Mouse (Mus musculus) lung, postnatal 0 days (tissue): ENCODE results near the gene Eps15l1. TPM values are rescaled to one million over a fixed set of nuclear protein-coding genes. Genes with fewer than 3 reads are reported as not detected.

ENCODE experiments used
- ATAC-seq: fragments of 200-750 bp; cut with Nextera tagmentation; 2 replicates; pipeline ENCODE4 v1.8.0; 2017; ENCODE audit warnings: moderate library complexity
- DNase-seq: peaks from one replicate; pipeline ENCODE4 v3.0.0-alpha.2; 2016; ENCODE audit warnings: low spot score
- H3K27ac ChIP-seq: fragments of 300-500 bp; sonication (generic); 2 replicates; pipeline ENCODE4 v1.5.1; 2014; ENCODE audit warnings: antibody characterized with exemption, mild to moderate bottlenecking, low read length, mixed read lengths
- H3K27me3 ChIP-seq: fragments of 300-500 bp; sonication (generic); replicated peaks from 2 replicates; pipeline ENCODE4 v1.6.1; 2014; ENCODE audit warnings: low read length, mixed read lengths; ENCODE audit not compliant: insufficient read depth
- H3K36me3 ChIP-seq: fragments of 300-500 bp; sonication (generic); 2 replicates; pipeline ENCODE4 v1.6.1; 2014; ENCODE audit warnings: low read length, mixed read lengths; ENCODE audit not compliant: insufficient read depth
- H3K4me1 ChIP-seq: fragments of 300-500 bp; sonication (generic); 2 replicates; pipeline ENCODE4 v1.6.1; 2014; ENCODE audit warnings: antibody characterized with exemption, low read depth, low read length, mixed read lengths; ENCODE audit not compliant: insufficient read depth
- H3K4me2 ChIP-seq: fragments of 300-500 bp; sonication (generic); replicated peaks from 2 replicates; pipeline ENCODE4 v1.6.1; 2014; ENCODE audit warnings: low read depth, mild to moderate bottlenecking, low read length, moderate library complexity, mixed read lengths
- H3K4me3 ChIP-seq: fragments of 300-500 bp; sonication (generic); 2 replicates; pipeline ENCODE4 v1.5.1; 2014; ENCODE audit warnings: low read depth, low read length
- H3K9ac ChIP-seq: fragments of 300-500 bp; sonication (generic); replicated peaks from 2 replicates; pipeline ENCODE4 v1.6.1; 2014; ENCODE audit warnings: low read depth, mild to moderate bottlenecking
- H3K9me3 ChIP-seq: fragments of 300-500 bp; sonication (generic); 2 replicates; pipeline ENCODE4 v1.6.1; 2016; ENCODE audit warnings: low read length, mixed read lengths
- CTCF ChIP-seq: IDR thresholded peaks from 2 replicates; pipeline ENCODE4 v1.5.1; 2016; ENCODE audit warnings: antibody characterized with exemption, mild to moderate bottlenecking
- EP300 ChIP-seq: IDR thresholded peaks from 2 replicates; pipeline ENCODE4 v1.6.1; 2016; ENCODE audit warnings: antibody characterized with exemption, mild to moderate bottlenecking, control low read depth
- WGBS: fragments of 180-500 bp; shearing (Covaris S2); extraction: QIAGEN DNeasy Blood & Tissue Kit; methylation state at CpG from one replicate; pipeline ENCODE4 v1.1.7; 2014; 5-methylcytosine and 5-hydroxymethylcytosine counted together
- polyA plus RNA-seq: library from polyadenylated mRNA; unstranded; fragments of >200 nt; fragmentation: Nextera tagmentation; extraction: Ambion mirVana; gene quantifications from 2 replicates; pipeline ENCODE4 v1.2.1, GENCODE M21; 2015

The Eps15l1 gene
- polyA plus RNA-seq, 1 experiment from 2014 or later = 25.6 TPM

GRCm38 (mm10) chr8:72371356-72371755 lies 49.9 kb downstream of the Eps15l1 start:
- no peaks in the 10 kb centered on the region for H3K9me3 ChIP-seq
- no peak for ATAC-seq
- peaks cover 30% of the 10 kb centered on the region for H3K36me3 ChIP-seq
- no peak overlapping the region for H3K27ac ChIP-seq
- WGBS = 98% methylated on average over 3 of the region's 3 CpGs
- no peak for TF ChIP-seq EP300
- TF ChIP-seq CTCF = no peak
- no peaks in the 10 kb centered on the region for H3K27me3 ChIP-seq
- H3K4me3 ChIP-seq = no peak overlapping the region
- DNase-seq = no peak
- no peaks in the 10 kb centered on the region for H3K4me1 ChIP-seq
- no peak overlapping the region for H3K9ac ChIP-seq
- H3K4me2 ChIP-seq = no peak overlapping the region

GRCm38 (mm10) chr8:72366435-72366834 lies 54.8 kb downstream of the Eps15l1 start:
- TF ChIP-seq CTCF (no peak), EP300 (no peak)
- no peak overlapping the region for H3K4me2 ChIP-seq
- peaks cover 32% of the 10 kb centered on the region for H3K36me3 ChIP-seq
- no peak overlapping the region for H3K9ac ChIP-seq
- H3K9me3 ChIP-seq = no peaks in the 10 kb centered on the region
- H3K4me3 ChIP-seq = no peak overlapping the region
- WGBS = 90% methylated on average over 2 of the region's 2 CpGs
- H3K27ac ChIP-seq = no peak overlapping the region
- no peaks in the 10 kb centered on the region for H3K4me1 ChIP-seq
- DNase-seq (no peak), ATAC-seq (no peak)
- H3K27me3 ChIP-seq = no peaks in the 10 kb centered on the region

- Histone ChIP-seq H3K9ac (no peak overlapping the region), H3K27me3 (no peaks in the 10 kb centered on the region), H3K36me3 (peaks cover 32% of the 10 kb centered on the region), H3K4me3 (no peak overlapping the region), H3K4me2 (no peak overlapping the region), H3K27ac (no peak overlapping the region), H3K9me3 (no peaks in the 10 kb centered on the region), H3K4me1 (no peaks in the 10 kb centered on the region)
- DNase-seq (peak; percentile 88), ATAC-seq (peak; percentile 83)
- peak; percentile 99 for TF ChIP-seq CTCF
- TF ChIP-seq EP300 = no peak
- 4% methylated on average over 3 of the region's 3 CpGs for WGBS
Measured at GRCm38 (mm10) chr8:72365826-72366225, 55.4 kb downstream of the Eps15l1 start.

GRCm38 (mm10) chr8:72365016-72365415 lies 56.2 kb downstream of the Eps15l1 start:
- Histone ChIP-seq H3K27me3 (no peaks in the 10 kb centered on the region), H3K27ac (no peak overlapping the region), H3K4me2 (no peak overlapping the region), H3K4me1 (no peaks in the 10 kb centered on the region), H3K36me3 (peaks cover 26% of the 10 kb centered on the region), H3K4me3 (no peak overlapping the region), H3K9ac (no peak overlapping the region), H3K9me3 (no peaks in the 10 kb centered on the region)
- ATAC-seq = peak; percentile 40
- 73% methylated on average over 2 of the region's 2 CpGs for WGBS
- no peak for DNase-seq
- TF ChIP-seq CTCF = no peak
- TF ChIP-seq EP300 = no peak

GRCm38 (mm10) chr8:72363457-72363856 lies 57.8 kb downstream of the Eps15l1 start:
- Histone ChIP-seq H3K9ac (no peak overlapping the region), H3K4me2 (no peak overlapping the region), H3K27me3 (no peaks in the 10 kb centered on the region), H3K4me3 (no peak overlapping the region), H3K9me3 (no peaks in the 10 kb centered on the region), H3K27ac (no peak overlapping the region), H3K4me1 (no peaks in the 10 kb centered on the region), H3K36me3 (0 out of 2 replicates have a peak, but pooled peaks cover 15% of the 10 kb centered on the region)
- ATAC-seq (peak; percentile 25), DNase-seq (peak; percentile 21)
- 54% methylated on average over 7 of the region's 7 CpGs for WGBS
- TF ChIP-seq CTCF (no peak), EP300 (no peak)

- Histone ChIP-seq H3K9me3 (no peaks in the 10 kb centered on the region), H3K9ac (no peak overlapping the region), H3K4me1 (no peaks in the 10 kb centered on the region), H3K27ac (no peak overlapping the region), H3K27me3 (no peaks in the 10 kb centered on the region), H3K4me3 (no peak overlapping the region), H3K36me3 (0 out of 2 replicates have a peak, but pooled peaks cover 8% of the 10 kb centered on the region), H3K4me2 (no peak overlapping the region)
- no peak for DNase-seq
- no peak for ATAC-seq
- WGBS = 88% methylated on average over 4 of the region's 4 CpGs
- no peak for TF ChIP-seq CTCF
- TF ChIP-seq EP300 = no peak
Measured at GRCm38 (mm10) chr8:72362754-72363153, 58.5 kb downstream of the Eps15l1 start.

GRCm38 (mm10) chr8:72360162-72360561 lies 61.1 kb downstream of the Eps15l1 start:
- Histone ChIP-seq H3K27me3 (no peaks in the 10 kb centered on the region), H3K4me3 (no peak overlapping the region), H3K4me1 (no peaks in the 10 kb centered on the region), H3K9ac (no peak overlapping the region), H3K9me3 (no peaks in the 10 kb centered on the region), H3K27ac (no peak overlapping the region), H3K36me3 (no peaks in the 10 kb centered on the region), H3K4me2 (no peak overlapping the region)
- DNase-seq (peak; percentile 52), ATAC-seq (peak; percentile 57; the same call in 1 of the 2 replicates)
- TF ChIP-seq CTCF = no peak
- no peak for TF ChIP-seq EP300
